Mouse (Mus musculus) forebrain, embryonic 10.5 days (tissue): Measurements from ENCODE around the gene Fntb. TPM values are rescaled to one million over a fixed set of nuclear protein-coding genes. Genes with fewer than 3 reads are reported as not detected.

Experiments
- DNase-seq: peaks from one replicate; pipeline ENCODE4 v3.0.0-alpha.2; 2017; ENCODE audit warnings: low spot score; ENCODE audit errors: extremely low spot score
- H3K27ac ChIP-seq: fragments of 300-500 bp; sonication (generic); 2 replicates; pipeline ENCODE4 v1.5.1; 2016; ENCODE audit warnings: mild to moderate bottlenecking
- H3K27me3 ChIP-seq: fragments of 300-500 bp; sonication (generic); 2 replicates; pipeline ENCODE4 v1.6.1; 2016; ENCODE audit warnings: mild to moderate bottlenecking; ENCODE audit not compliant: poor library complexity, severe bottlenecking
- H3K36me3 ChIP-seq: fragments of 300-500 bp; sonication (generic); replicated peaks from 2 replicates; pipeline ENCODE4 v1.6.1; 2016; ENCODE audit warnings: mild to moderate bottlenecking, moderate library complexity
- H3K4me1 ChIP-seq: fragments of 300-500 bp; sonication (generic); 2 replicates; pipeline ENCODE4 v1.6.1; 2016
- H3K4me3 ChIP-seq: fragments of 300-500 bp; sonication (generic); 2 replicates; pipeline ENCODE4 v1.5.1; 2016; ENCODE audit warnings: mild to moderate bottlenecking, moderate library complexity
- H3K9me3 ChIP-seq: fragments of 300-500 bp; sonication (generic); 2 replicates; pipeline ENCODE4 v1.6.1; 2016; ENCODE audit warnings: mild to moderate bottlenecking, moderate library complexity
- WGBS: fragments of 180-500 bp; shearing (Covaris S2); methylation state at CpG from one replicate; pipeline ENCODE4 v1.1.7; 2016; 5-methylcytosine and 5-hydroxymethylcytosine counted together
- polyA plus RNA-seq: library from polyadenylated mRNA; unstranded; fragments of >200 nt; fragmentation: Nextera tagmentation; extraction: Ambion mirVana; gene quantifications from 2 replicates; pipeline ENCODE4 v1.2.1, GENCODE M21; 2016

The Fntb gene
- polyA plus RNA-seq = 44.7 and 45.1 TPM in 2 replicates

DNA sequence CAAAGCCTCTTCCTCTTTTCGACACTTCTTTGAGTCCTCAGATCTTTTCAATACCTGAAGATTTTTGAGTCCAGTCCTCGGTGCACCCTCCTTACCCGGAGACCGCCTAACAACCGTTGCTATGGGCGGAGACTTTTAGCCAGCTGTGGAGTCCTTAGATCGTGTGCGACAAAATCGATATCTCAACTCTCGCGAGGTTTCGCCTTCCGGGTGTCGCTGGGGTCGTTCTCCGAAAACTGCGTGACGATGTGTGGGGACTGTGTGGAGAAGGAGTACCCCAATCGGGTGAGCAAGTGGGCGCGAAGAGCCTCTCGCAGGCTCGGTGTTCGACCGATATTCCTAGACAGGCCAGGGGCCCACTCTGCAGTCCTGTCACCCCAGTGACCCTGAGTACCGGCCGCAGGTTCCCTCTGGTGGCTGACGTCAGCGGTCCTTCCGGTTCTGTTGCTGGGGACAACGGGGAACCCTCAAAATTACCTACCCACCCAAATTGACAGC, at the start of gene Fntb, which contains the start of gene Churc1:
TSS of gene Fntb (plus strand) at position 236 of the 498 bp plus-strand sequence.
TSS of gene Churc1 (plus strand) at position 185 of the 498 bp plus-strand sequence.
- peak; percentile 95 for DNase-seq
- no peaks in the 10 kb centered on the region for H3K9me3 ChIP-seq
- H3K27me3 ChIP-seq = no peaks in the 10 kb centered on the region
- no peaks in the 10 kb centered on the region for H3K36me3 ChIP-seq
- peak within 1 kb of the TSS; percentile 80 for H3K4me3 ChIP-seq
- H3K4me1 ChIP-seq = peaks cover 18% of the 10 kb centered on the region
- peak within 1 kb of the TSS; percentile 94 for H3K27ac ChIP-seq
- WGBS = under 1% methylated on average over 31 of the region's 31 CpGs

DNA sequence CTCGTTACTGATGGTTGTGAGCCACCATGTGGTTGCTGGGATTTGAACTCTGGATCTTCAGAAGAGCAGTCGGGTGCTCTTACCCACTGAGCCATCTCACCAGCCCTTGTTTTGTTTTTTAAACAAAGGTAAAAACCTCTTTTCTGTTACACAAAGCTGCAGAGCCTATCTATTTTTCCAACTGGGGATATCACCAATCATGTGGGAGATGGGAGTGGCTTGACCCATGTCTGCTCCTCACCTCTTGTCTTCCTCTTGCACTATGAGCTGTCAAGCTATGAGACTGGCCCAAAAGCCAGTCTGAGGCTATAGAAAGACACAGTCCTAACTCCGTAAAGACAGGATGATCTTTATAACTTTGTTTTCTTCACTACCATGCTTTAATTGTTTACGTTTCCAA, 47.0 kb upstream of the Fntb start:
- no peak for DNase-seq
- Histone ChIP-seq H3K27ac (no peak overlapping the region), H3K36me3 (no peaks in the 10 kb centered on the region), H3K4me1 (no peaks in the 10 kb centered on the region), H3K9me3 (no peaks in the 10 kb centered on the region), H3K4me3 (no peak overlapping the region), H3K27me3 (peaks cover 10% of the 10 kb centered on the region)
- WGBS = 80% methylated on average over 4 of the region's 4 CpGs

GRCm38 (mm10) chr12:76720572-76720971, 44.8 kb upstream of the Fntb start:
- Histone ChIP-seq H3K4me1 (no peaks in the 10 kb centered on the region), H3K27me3 (no peaks in the 10 kb centered on the region), H3K36me3 (no peaks in the 10 kb centered on the region), H3K27ac (no peak overlapping the region), H3K9me3 (peaks cover 7% of the 10 kb centered on the region; the same call in 1 of the 2 replicates), H3K4me3 (no peak overlapping the region)
- DNase-seq = no peak

GRCm38 (mm10) chr12:76722026-76722425, 43.4 kb upstream of the Fntb start:
- Histone ChIP-seq H3K4me1 (no peaks in the 10 kb centered on the region), H3K4me3 (no peak overlapping the region), H3K9me3 (peaks cover 7% of the 10 kb centered on the region; the same call in 1 of the 2 replicates), H3K27ac (no peak overlapping the region), H3K36me3 (no peaks in the 10 kb centered on the region), H3K27me3 (no peaks in the 10 kb centered on the region)
- DNase-seq = no peak
- 92% methylated on average over 3 of the region's 3 CpGs for WGBS

GRCm38 (mm10) chr12:76727955-76728354, 37.4 kb upstream of the Fntb start:
- H3K4me3 ChIP-seq = no peak overlapping the region
- H3K9me3 ChIP-seq = peaks cover 9% of the 10 kb centered on the region; the same call in 1 of the 2 replicates
- H3K36me3 ChIP-seq = no peaks in the 10 kb centered on the region
- 88% methylated on average over 4 of the region's 4 CpGs for WGBS
- no peaks in the 10 kb centered on the region for H3K4me1 ChIP-seq
- H3K27ac ChIP-seq = no peak overlapping the region
- H3K27me3 ChIP-seq = no peaks in the 10 kb centered on the region
- DNase-seq = no peak

- Histone ChIP-seq H3K36me3 (no peaks in the 10 kb centered on the region), H3K27ac (no peak overlapping the region), H3K27me3 (no peaks in the 10 kb centered on the region), H3K4me3 (no peak overlapping the region), H3K4me1 (no peaks in the 10 kb centered on the region), H3K9me3 (no peaks in the 10 kb centered on the region)
- DNase-seq = no peak
- WGBS = 79% methylated on average over 16 of the region's 16 CpGs
These were observed 14.4 kb upstream of the Fntb start for GRCm38 (mm10) chr12:76750866-76751459.

DNA sequence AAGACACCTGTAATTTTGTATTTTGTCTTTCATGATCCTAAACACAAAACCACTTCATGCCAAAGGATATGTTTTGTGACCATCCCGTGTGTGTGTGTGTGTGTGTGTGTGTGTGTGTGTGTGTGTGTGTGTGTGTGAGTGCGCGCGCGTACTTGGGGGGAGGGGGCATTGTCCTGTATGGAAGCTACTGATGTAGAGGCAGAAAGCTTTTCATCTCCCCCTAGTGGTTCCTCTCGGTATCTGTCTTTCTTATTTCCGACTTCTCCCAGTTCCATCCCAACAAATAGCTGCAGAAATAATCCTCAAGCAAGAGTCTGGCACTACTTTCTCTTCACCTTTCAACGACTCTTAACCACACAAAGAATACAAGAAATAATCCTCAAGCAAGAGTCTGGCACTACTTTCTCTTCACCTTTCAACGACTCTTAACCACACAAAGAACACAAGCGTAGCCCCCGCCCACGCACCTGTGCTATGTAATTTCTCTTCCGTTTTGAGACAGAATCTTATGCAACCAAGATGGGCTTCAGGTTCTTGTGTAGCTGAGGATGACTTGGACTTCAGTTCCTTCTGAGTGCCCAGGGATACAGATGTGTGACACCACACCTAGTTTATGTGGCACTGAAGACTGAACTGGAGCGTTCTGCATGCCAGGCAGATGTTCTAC, 12.6 kb upstream of the Fntb start:
- Histone ChIP-seq H3K9me3 (no peaks in the 10 kb centered on the region), H3K4me1 (no peaks in the 10 kb centered on the region), H3K4me3 (no peak overlapping the region), H3K27me3 (no peaks in the 10 kb centered on the region), H3K36me3 (no peaks in the 10 kb centered on the region), H3K27ac (no peak overlapping the region)
- 48% methylated on average over 14 of the region's 14 CpGs for WGBS
- DNase-seq = peak; percentile 49

GRCm38 (mm10) chr12:76765901-76766630, 677 bp downstream of the Fntb start:
- H3K9me3 ChIP-seq = no peaks in the 10 kb centered on the region
- peak overlapping the region; percentile 80 for H3K4me3 ChIP-seq
- no peak for DNase-seq
- no peaks in the 10 kb centered on the region for H3K27me3 ChIP-seq
- H3K27ac ChIP-seq = peak overlapping the region; percentile 94
- WGBS = 36% methylated on average over 20 of the region's 20 CpGs
- H3K36me3 ChIP-seq = no peaks in the 10 kb centered on the region
- peaks cover 18% of the 10 kb centered on the region for H3K4me1 ChIP-seq

DNA sequence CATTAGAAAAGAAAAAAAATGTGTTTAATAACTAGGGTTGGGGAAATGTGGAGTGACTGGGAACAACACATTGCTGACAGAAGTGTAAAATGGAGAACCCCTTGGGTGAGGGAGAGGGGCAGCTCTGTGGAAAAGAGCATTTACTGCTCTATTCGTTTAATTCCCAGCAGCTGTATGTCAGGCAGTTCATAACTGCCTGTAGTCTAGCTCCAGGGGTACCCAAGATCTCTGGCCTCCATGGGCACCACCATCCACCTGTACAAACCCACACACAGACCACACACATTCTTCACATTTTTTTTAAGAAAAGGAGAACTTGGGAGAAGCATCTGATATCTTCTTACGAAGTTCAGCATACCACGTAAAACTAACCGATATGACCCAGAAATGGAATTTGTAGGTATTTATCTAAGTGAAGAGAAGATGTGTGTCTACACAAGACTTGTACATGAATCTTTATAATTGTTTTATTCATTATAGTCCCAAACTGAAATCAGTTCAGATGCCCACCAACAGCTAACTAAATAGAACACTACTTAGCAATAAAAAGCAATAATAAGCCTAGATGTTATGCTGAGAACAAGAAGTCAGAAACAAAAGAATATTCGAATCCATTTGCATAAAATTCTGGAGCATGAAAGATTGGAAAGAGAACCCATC, 5.6 kb downstream of the Fntb start:
- H3K4me1 ChIP-seq = peaks cover 11% of the 10 kb centered on the region
- 90% methylated on average over 5 of the region's 5 CpGs for WGBS
- no peak overlapping the region for H3K4me3 ChIP-seq
- no peak overlapping the region for H3K27ac ChIP-seq
- no peaks in the 10 kb centered on the region for H3K36me3 ChIP-seq
- H3K9me3 ChIP-seq = no peaks in the 10 kb centered on the region
- H3K27me3 ChIP-seq = no peaks in the 10 kb centered on the region
- DNase-seq = no peak

GRCm38 (mm10) chr12:76771540-76771939, 6.2 kb downstream of the Fntb start:
- DNase-seq = no peak
- Histone ChIP-seq H3K36me3 (no peaks in the 10 kb centered on the region), H3K27ac (no peak overlapping the region), H3K9me3 (no peaks in the 10 kb centered on the region), H3K4me1 (peaks cover 5% of the 10 kb centered on the region), H3K27me3 (no peaks in the 10 kb centered on the region), H3K4me3 (no peak overlapping the region)
- WGBS = 89% methylated on average over 5 of the region's 5 CpGs

DNA sequence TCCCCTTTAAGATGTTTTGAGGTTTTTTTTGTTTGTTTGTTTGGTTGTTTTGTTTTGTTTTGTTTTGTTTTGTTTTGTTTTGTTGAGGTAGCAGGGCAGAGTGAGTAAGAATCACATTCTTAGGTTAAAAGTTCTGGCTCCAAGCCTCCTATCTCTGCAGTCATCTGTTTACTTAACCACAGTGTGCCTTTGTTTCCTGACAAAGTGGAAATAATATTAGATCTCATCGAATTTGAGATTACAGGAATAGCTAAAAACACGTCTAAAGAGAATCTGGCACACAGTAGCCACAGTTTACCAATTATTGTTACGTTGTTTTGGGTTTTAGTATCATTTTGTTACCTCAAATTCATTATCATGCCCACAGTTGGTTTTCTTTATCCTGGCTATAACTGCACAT, 9.3 kb downstream of the Fntb start:
- H3K27ac ChIP-seq = no peak overlapping the region
- peaks cover 5% of the 10 kb centered on the region for H3K36me3 ChIP-seq
- no peaks in the 10 kb centered on the region for H3K27me3 ChIP-seq
- H3K4me3 ChIP-seq = no peak overlapping the region
- H3K4me1 ChIP-seq = peaks cover 3% of the 10 kb centered on the region; the same call in 1 of the 2 replicates
- WGBS = 85% methylated on average over 3 of the region's 3 CpGs
- no peak for DNase-seq
- no peaks in the 10 kb centered on the region for H3K9me3 ChIP-seq

- Histone ChIP-seq H3K36me3 (peaks cover 5% of the 10 kb centered on the region), H3K27me3 (no peaks in the 10 kb centered on the region), H3K4me3 (no peak overlapping the region), H3K9me3 (no peaks in the 10 kb centered on the region), H3K4me1 (peaks cover 3% of the 10 kb centered on the region; the same call in 1 of the 2 replicates), H3K27ac (no peak overlapping the region)
- 71% methylated on average over 4 of the region's 4 CpGs for WGBS
- DNase-seq = no peak
These were observed 9.7 kb downstream of the Fntb start for GRCm38 (mm10) chr12:76775132-76775531.
